Mouse (Mus musculus) cerebellum, adult 11-12 months (tissue): ENCODE results near the gene Calm5.
"Not testable (repeated sequence)": the region's sequence is repeated elsewhere in the genome, so short reads cannot be mapped to it uniquely, and the experiment has no call there.

Experiments
- DNase-seq: peaks from one replicate; pipeline ENCODE4 v3.0.0; 2022

Calm5 gene

DNA sequence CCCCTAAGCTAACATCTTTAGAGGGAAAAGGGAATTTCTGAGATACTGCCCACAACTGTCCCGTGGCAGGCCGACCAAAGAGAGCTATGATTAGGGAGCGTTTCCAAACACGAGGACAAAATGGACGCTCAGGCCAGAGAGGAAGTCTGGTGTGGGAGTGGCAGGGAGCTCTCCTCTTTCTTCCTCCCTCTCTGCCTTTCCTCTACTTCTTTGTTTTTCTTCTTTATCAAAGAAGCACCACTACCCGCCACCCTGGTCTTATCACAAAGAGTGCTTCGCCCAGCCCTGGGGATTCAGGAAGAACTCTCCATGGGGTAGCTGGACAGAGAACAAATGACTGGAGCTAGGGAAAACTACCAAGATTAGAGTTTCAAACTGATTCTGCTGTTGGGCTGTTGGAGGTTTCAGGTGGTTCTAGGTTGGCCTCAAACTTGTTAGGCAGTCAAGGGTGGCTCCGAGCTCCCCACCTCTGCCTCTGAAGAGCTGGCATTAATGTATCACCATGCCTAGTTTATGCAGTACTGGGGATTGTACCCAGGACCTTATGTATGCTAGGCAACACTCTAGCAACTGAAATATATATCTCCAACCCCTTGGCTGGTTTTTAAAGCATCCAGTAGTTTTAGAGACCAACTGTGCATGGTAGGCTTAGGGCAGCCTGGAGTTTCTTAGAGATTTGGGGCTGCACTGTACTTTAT, 12.5 kb downstream of the Calm5 start:
- DNase-seq: no peak

DNA sequence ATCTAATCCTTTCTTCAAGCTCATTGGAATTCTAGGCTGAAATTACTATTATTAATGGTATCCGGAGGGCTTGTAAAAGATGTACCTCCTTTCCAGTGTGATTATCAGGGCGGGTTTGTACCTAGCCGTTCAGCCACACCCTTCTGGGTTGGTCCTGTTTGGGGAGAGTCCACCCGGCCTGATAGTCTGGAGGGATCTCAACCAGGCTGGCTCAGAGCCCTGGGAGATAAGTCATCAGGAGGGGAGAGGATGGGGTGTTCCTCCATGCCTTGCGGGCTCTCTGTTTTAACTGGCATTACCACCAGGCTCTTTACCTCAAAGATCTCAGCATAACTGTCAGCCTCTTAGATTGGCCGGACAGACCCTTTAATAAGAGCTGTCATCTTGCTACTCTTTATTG, 13.2 kb downstream of the Calm5 start:
- DNase-seq: no peak

GRCm38 (mm10) chr13:3869901-3870300, 15.9 kb downstream of the Calm5 start:
- DNase-seq: no peak

- no peak for DNase-seq
Measured at GRCm38 (mm10) chr13:3872832-3873231, 18.9 kb downstream of the Calm5 start.

- DNase-seq: no peak
Measured at GRCm38 (mm10) chr13:3876448-3876847, 22.5 kb downstream of the Calm5 start.

DNA sequence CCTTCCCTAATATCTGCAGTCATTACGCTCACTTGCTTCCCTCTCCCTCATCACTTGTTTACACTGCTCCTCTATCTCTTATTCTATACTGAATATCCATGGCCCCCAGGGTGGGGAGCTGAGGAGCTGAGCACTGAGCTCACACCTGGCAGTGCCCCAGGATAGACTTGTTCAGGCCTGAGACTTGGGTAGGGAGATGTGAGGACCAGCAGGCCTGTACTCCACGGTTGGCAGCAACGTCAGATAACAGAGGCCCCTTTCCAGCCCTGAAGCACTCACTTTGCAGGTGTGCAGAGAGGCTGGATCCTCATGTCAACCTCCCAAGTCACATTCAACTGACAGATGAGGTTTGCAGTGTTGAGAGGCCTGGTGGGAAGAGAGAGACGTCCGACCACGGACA, 23.2 kb downstream of the Calm5 start:
- DNase-seq: no peak

GRCm38 (mm10) chr13:3877679-3878220, 23.8 kb downstream of the Calm5 start:
- DNase-seq: no peak

GRCm38 (mm10) chr13:3886663-3887062, 32.7 kb downstream of the Calm5 start:
- no peak for DNase-seq

DNA sequence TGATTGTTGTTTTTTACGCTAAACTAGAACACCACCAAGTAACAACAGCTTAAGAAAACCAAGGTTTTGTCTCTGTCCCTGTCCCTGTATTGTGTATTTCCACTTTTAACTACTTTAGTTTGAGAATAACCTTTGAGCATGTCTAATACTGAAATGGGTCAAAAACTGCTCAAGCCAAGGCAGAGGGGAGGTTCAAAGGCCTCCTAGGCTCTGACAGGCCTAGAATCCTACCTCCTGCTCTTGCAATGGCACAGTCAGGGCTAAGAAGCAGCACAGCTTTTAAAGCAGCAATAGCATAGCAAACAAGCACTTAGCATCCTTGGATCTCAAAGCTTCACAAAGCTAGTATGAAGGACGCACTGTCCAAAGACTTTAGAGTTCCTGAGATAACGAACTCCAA, 35.1 kb downstream of the Calm5 start:
- no peak for DNase-seq

GRCm38 (mm10) chr13:3890061-3890460, 36.1 kb downstream of the Calm5 start:
- DNase-seq: no peak

GRCm38 (mm10) chr13:3891479-3892087, 37.6 kb downstream of the Calm5 start:
- DNase-seq: no peak

GRCm38 (mm10) chr13:3892601-3893000, 38.6 kb downstream of the Calm5 start:
- no peak for DNase-seq

DNA sequence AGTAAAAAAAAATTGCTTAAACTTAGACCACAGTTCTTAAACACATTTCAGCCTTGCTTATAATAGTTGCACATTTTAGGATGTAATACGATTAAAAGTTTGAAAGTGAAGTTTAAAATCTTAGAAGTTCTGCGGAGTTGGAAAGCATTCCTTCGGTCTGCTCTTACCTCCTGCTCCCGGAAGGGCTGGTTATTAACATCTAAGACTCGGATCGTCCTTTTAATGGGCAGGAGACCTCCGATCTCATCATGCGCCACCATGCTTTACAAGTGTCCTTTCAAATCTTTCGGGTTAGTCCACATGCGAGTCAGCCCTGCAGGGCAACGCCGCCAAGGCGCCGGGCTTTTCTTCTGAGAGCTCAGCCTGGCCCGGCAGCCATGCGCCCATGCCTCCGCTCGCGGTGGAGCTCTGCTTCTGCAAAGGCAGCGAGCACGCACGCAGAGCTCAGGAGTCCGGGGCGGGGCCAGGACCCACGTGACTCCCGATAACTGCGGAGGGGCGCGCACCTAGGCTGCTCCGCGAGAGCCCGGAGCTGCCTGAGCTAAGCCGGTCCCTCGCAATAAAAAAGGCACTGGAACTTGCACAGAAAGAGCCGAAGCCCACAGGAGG, 39.3 kb downstream of the Calm5 start:
- peak; percentile 83 for DNase-seq

GRCm38 (mm10) chr13:3894549-3894948, 40.6 kb downstream of the Calm5 start:
- no peak for DNase-seq

DNA sequence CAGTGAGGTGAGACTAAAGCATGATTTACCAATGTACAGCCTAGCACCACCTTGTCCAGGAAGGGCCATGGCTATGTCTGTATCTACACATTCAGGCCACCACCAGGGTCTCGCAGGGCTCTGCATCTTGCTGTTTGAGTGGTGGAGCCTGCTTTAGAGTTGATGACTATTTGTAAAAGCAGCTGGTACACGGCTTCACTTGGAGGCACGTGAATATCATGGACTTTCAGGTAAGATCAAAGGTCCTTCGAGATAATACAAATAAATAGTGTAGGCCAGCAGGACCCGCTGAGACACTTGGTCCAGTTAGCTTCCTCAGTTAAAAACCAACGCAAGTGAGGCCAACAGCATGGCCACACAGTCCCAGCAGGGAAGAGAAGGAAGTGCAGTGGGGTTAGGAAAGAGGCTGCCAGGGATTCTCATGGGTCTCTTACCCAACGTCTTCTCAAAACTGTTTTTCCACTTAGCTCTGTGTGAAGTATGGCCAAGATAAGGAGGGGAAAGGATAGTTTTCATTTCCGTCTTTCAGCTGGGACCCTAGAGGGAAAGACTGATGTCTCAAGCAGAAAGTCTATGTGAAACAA, 41.5 kb downstream of the Calm5 start:
- DNase-seq: no peak

GRCm38 (mm10) chr13:3896032-3896431, 42.1 kb downstream of the Calm5 start:
- no peak for DNase-seq

- DNase-seq: peak; percentile 65
Measured at GRCm38 (mm10) chr13:3896913-3897312, 42.9 kb downstream of the Calm5 start.

GRCm38 (mm10) chr13:3898202-3898601, 44.2 kb downstream of the Calm5 start:
- DNase-seq: not testable (repeated sequence)

DNA sequence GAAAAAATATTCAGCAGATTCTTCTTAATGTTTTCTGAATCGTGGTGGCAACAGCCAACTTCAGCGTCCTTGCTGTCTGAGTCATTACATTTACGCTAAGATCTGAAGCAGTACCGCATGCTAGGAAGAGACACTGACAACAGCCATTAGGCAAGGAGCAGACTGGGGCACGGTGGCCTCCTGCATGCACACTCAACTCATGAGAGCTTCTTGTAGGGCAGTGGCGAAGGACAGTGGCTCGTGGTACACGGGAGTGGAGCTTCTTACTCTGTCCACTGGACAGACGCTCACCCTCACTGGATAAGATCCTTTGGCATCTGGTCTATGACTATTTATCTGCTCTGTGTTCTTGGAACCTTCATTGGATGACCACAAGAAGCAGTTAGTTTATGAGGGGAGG, 45.3 kb downstream of the Calm5 start:
- DNase-seq: no peak
